Mouse (Mus musculus) liver, embryonic 14.5 days (tissue): ENCODE measurements around the gene Xpot.

Source experiments
- CTCF ChIP-seq: IDR thresholded peaks from 2 replicates; pipeline ENCODE4 v1.5.1; 2016; ENCODE audit warnings: antibody characterized with exemption, low read depth, control low read depth
- EP300 ChIP-seq: IDR thresholded peaks from 2 replicates; pipeline ENCODE4 v1.6.1; 2016; ENCODE audit warnings: antibody characterized with exemption, low read depth

DNA sequence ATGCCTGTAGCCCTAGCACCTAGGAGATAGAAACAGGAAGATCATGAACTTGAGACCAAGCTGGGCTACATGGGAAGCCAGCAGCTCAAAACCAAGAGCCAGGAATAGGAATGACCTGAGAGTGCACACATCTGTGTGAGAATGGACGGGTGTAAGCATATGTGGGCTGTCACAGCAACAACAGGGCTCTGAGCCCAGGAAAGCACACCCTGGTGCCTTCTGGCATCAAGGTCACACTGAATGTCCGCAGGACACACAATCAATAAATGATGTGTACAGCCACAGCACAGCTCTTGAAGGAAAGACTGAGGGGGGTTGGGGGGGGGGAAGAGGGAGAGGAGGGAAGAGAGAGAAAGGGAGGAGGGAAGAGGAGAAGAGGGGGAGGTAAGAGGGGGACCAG is 67.9 kb downstream of the Xpot start:
- no peak for TF ChIP-seq CTCF
- TF ChIP-seq EP300: no peak
